Mouse (Mus musculus) forebrain, embryonic 16.5 days (tissue): ENCODE results near the gene Otud1. TPM values are rescaled to one million over a fixed set of nuclear protein-coding genes. Genes with fewer than 3 reads are reported as not detected.

ENCODE experiments used
- ATAC-seq: fragments of 200-750 bp; cut with Nextera tagmentation; 2 replicates; pipeline ENCODE4 v1.8.0; 2017; ENCODE audit warnings: mild to moderate bottlenecking, moderate library complexity
- H3K27ac ChIP-seq: fragments of 300-500 bp; sonication (generic); 2 replicates; pipeline ENCODE4 v1.5.1; 2014; ENCODE audit warnings: low read length, control low read depth
- H3K27me3 ChIP-seq: fragments of 300-500 bp; sonication (generic); replicated peaks from 2 replicates; pipeline ENCODE4 v1.6.1; 2014; ENCODE audit warnings: low read length; ENCODE audit not compliant: control insufficient read depth, insufficient read depth
- H3K36me3 ChIP-seq: fragments of 300-500 bp; sonication (generic); 2 replicates; pipeline ENCODE4 v1.6.1; 2014; ENCODE audit not compliant: control insufficient read depth, insufficient read depth
- H3K4me1 ChIP-seq: fragments of 300-500 bp; sonication (generic); replicated peaks from 2 replicates; pipeline ENCODE4 v1.6.1; 2014; ENCODE audit warnings: low read length; ENCODE audit not compliant: control insufficient read depth, insufficient read depth
- H3K4me2 ChIP-seq: fragments of 300-500 bp; sonication (generic); 2 replicates; pipeline ENCODE4 v1.6.1; 2014; ENCODE audit warnings: mild to moderate bottlenecking, low read length, control low read depth
- H3K4me3 ChIP-seq: fragments of 300-500 bp; sonication (generic); replicated peaks from 2 replicates; pipeline ENCODE4 v1.5.1; 2014; ENCODE audit warnings: mild to moderate bottlenecking, low read length, control low read depth
- H3K9ac ChIP-seq: fragments of 300-500 bp; sonication (generic); replicated peaks from 2 replicates; pipeline ENCODE4 v1.6.1; 2014; ENCODE audit warnings: low read depth, low read length, control low read depth
- H3K9me3 ChIP-seq: fragments of 300-500 bp; sonication (generic); 2 replicates; pipeline ENCODE4 v1.6.1; 2016; ENCODE audit warnings: low read length; ENCODE audit not compliant: control insufficient read depth
- WGBS: fragments of 180-500 bp; shearing (Covaris S2); extraction: QIAGEN DNeasy Blood & Tissue Kit; methylation state at CpG from one replicate; pipeline ENCODE4 v1.1.7; 2014; 5-methylcytosine and 5-hydroxymethylcytosine counted together
- polyA plus RNA-seq: library from polyadenylated mRNA; unstranded; fragments of >200 nt; fragmentation: Nextera tagmentation; extraction: Ambion mirVana; gene quantifications from 2 replicates; pipeline ENCODE4 v1.2.1, GENCODE M21; 2015

Gene Otud1
- polyA plus RNA-seq, 1 experiment from 2014 or later, result 1.6 TPM

GRCm38 (mm10) chr2:19664555-19665475 lies 7.3 kb downstream of the Otud1 start:
- Histone ChIP-seq H3K9me3 (no peaks in the 10 kb centered on the region), H3K36me3 (no peaks in the 10 kb centered on the region), H3K4me3 (no peak overlapping the region), H3K9ac (no peak overlapping the region), H3K27ac (no peak overlapping the region), H3K4me2 (no peak overlapping the region), H3K27me3 (no peaks in the 10 kb centered on the region), H3K4me1 (peaks cover 11% of the 10 kb centered on the region)
- WGBS, result 9% methylated on average over 7 of the region's 7 CpGs
- ATAC-seq, result 0 out of 2 replicates have a peak, but pooled peaks have one; percentile 30

GRCm38 (mm10) chr2:19665841-19666240 lies 8.3 kb downstream of the Otud1 start:
- WGBS, result 13% methylated on average over 3 of the region's 3 CpGs
- Histone ChIP-seq H3K27me3 (no peaks in the 10 kb centered on the region), H3K4me3 (no peak overlapping the region), H3K4me1 (peaks cover 11% of the 10 kb centered on the region), H3K9ac (no peak overlapping the region), H3K4me2 (no peak overlapping the region), H3K36me3 (no peaks in the 10 kb centered on the region), H3K27ac (no peak overlapping the region), H3K9me3 (no peaks in the 10 kb centered on the region)
- ATAC-seq, result peak; percentile 64

- Histone ChIP-seq H3K4me2 (no peak overlapping the region), H3K9me3 (no peaks in the 10 kb centered on the region), H3K4me1 (no peaks in the 10 kb centered on the region), H3K4me3 (no peak overlapping the region), H3K36me3 (no peaks in the 10 kb centered on the region), H3K27ac (no peak overlapping the region), H3K9ac (no peak overlapping the region), H3K27me3 (no peaks in the 10 kb centered on the region)
- WGBS, result 83% methylated on average over 13 of the region's 13 CpGs
- no peak for ATAC-seq
Measured at GRCm38 (mm10) chr2:19670851-19671688, 13.5 kb downstream of the Otud1 start.

GRCm38 (mm10) chr2:19682997-19683396 lies 25.4 kb downstream of the Otud1 start:
- no peak for ATAC-seq
- 51% methylated on average over 3 of the region's 3 CpGs for WGBS
- H3K4me3 ChIP-seq, result no peak overlapping the region
- H3K27me3 ChIP-seq, result no peaks in the 10 kb centered on the region
- H3K4me2 ChIP-seq, result no peak overlapping the region
- H3K9me3 ChIP-seq, result no peaks in the 10 kb centered on the region
- H3K27ac ChIP-seq, result no peak overlapping the region
- no peak overlapping the region for H3K9ac ChIP-seq
- no peaks in the 10 kb centered on the region for H3K36me3 ChIP-seq
- H3K4me1 ChIP-seq, result 0 out of 2 replicates have a peak, but pooled peaks cover 2% of the 10 kb centered on the region

GRCm38 (mm10) chr2:19685489-19686147 lies 28.1 kb downstream of the Otud1 start:
- Histone ChIP-seq H3K4me1 (0 out of 2 replicates have a peak, but pooled peaks cover 2% of the 10 kb centered on the region), H3K4me3 (no peak overlapping the region), H3K4me2 (no peak overlapping the region), H3K9ac (no peak overlapping the region), H3K9me3 (no peaks in the 10 kb centered on the region), H3K27me3 (no peaks in the 10 kb centered on the region), H3K27ac (no peak overlapping the region), H3K36me3 (no peaks in the 10 kb centered on the region)
- WGBS, result 36% methylated on average over 14 of the region's 14 CpGs
- no peak; the same call in 1 of the 2 replicates for ATAC-seq

- Histone ChIP-seq H3K27me3 (no peaks in the 10 kb centered on the region), H3K4me3 (no peak overlapping the region), H3K4me2 (no peak overlapping the region), H3K36me3 (no peaks in the 10 kb centered on the region), H3K9ac (no peak overlapping the region), H3K4me1 (0 out of 2 replicates have a peak, but pooled peaks cover 2% of the 10 kb centered on the region), H3K27ac (no peak overlapping the region), H3K9me3 (no peaks in the 10 kb centered on the region)
- WGBS, result 91% methylated on average over 14 of the region's 14 CpGs
- no peak for ATAC-seq
Measured at GRCm38 (mm10) chr2:19690094-19690493, 32.5 kb downstream of the Otud1 start.

- H3K27ac ChIP-seq, result no peak overlapping the region
- H3K4me1 ChIP-seq, result 0 out of 2 replicates have a peak, but pooled peaks cover 6% of the 10 kb centered on the region
- WGBS, result 94% methylated on average over 4 of the region's 4 CpGs
- no peak overlapping the region for H3K4me2 ChIP-seq
- no peak overlapping the region for H3K9ac ChIP-seq
- H3K4me3 ChIP-seq, result no peak overlapping the region
- no peak for ATAC-seq
- no peaks in the 10 kb centered on the region for H3K36me3 ChIP-seq
- H3K27me3 ChIP-seq, result no peaks in the 10 kb centered on the region
- no peaks in the 10 kb centered on the region for H3K9me3 ChIP-seq
Measured at GRCm38 (mm10) chr2:19699573-19700295, 42.2 kb downstream of the Otud1 start.

GRCm38 (mm10) chr2:19701386-19701785 lies 43.8 kb downstream of the Otud1 start:
- no peak overlapping the region for H3K9ac ChIP-seq
- H3K27me3 ChIP-seq, result no peaks in the 10 kb centered on the region
- no peaks in the 10 kb centered on the region for H3K36me3 ChIP-seq
- WGBS, result 90% methylated on average over 3 of the region's 3 CpGs
- no peak overlapping the region for H3K4me2 ChIP-seq
- no peak overlapping the region for H3K4me3 ChIP-seq
- ATAC-seq, result no peak
- H3K4me1 ChIP-seq, result 0 out of 2 replicates have a peak, but pooled peaks cover 6% of the 10 kb centered on the region
- no peaks in the 10 kb centered on the region for H3K9me3 ChIP-seq
- H3K27ac ChIP-seq, result no peak overlapping the region
